Mouse (Mus musculus): Measurements from ENCODE around the gene Psen2.

The Psen2 gene

GRCm38 (mm10) chr1:180178340-180178739 is 84.9 kb downstream of the Psen2 start:
- no peak for DNase-seq (ENCODE audit: low spot score in 2 of 2)
